Mouse (Mus musculus): ENCODE results near the gene Syndig1l. TPM values are rescaled to one million over a fixed set of nuclear protein-coding genes. Genes with fewer than 3 reads are reported as not detected.
A peak's percentile ranks its signal among the peaks of the same experiment; 100 is the strongest.

Syndig1l gene
- 7.7 and 10.9 TPM in 2 replicates for polyA plus RNA-seq (2015; fragmentation: Nextera tagmentation; extraction: Ambion mirVana)

- Histone ChIP-seq H3K9me3 (replicated peaks; ENCODE audit: control insufficient read depth, low read length, poor library complexity, severe bottlenecking) (no peaks in the 10 kb centered on the region), H3K4me3 (ENCODE audit: low read depth, low read length) (peak within 1 kb of the TSS; percentile 70), H3K4me1 (ENCODE audit: control insufficient read depth, insufficient read depth, low read length) (peaks cover 10% of the 10 kb centered on the region), H3K36me3 (ENCODE audit: control insufficient read depth, insufficient read depth, low read length) (no peaks in the 10 kb centered on the region), H3K27me3 (ENCODE audit: control insufficient read depth, insufficient read depth, low read depth, low read length) (peaks cover 16% of the 10 kb centered on the region), H3K27ac (ENCODE audit: low read length) (peak within 1 kb of the TSS; percentile 40), H3K4me2 (ENCODE audit: low read length) (peak within 1 kb of the TSS; percentile 78), H3K9ac (ENCODE audit: low read depth, low read length) (peak within 1 kb of the TSS; percentile 85)
- ATAC-seq, result peak; percentile 82
- WGBS, result under 1% methylated on average over 64 of the region's 79 CpGs
Measured at GRCm38 (mm10) chr12:84698319-84699081, at the start of gene Syndig1l. TSS of gene Syndig1l (minus strand) at chr12:84698831.

GRCm38 (mm10) chr12:84748134-84748533 lies 49.5 kb upstream of the Syndig1l start:
- WGBS, result 85% methylated on average over 3 of the region's 3 CpGs

GRCm38 (mm10) chr12:84745700-84746099 lies 47.1 kb upstream of the Syndig1l start:
- Histone ChIP-seq H3K27me3 (ENCODE audit: control insufficient read depth, insufficient read depth, low read depth, low read length) (no peaks in the 10 kb centered on the region), H3K27ac (ENCODE audit: low read length) (no peak overlapping the region), H3K9me3 (replicated peaks; ENCODE audit: control insufficient read depth, low read length, poor library complexity, severe bottlenecking) (no peaks in the 10 kb centered on the region), H3K4me3 (ENCODE audit: low read depth, low read length) (no peak overlapping the region), H3K9ac (ENCODE audit: low read depth, low read length) (no peak overlapping the region), H3K4me2 (ENCODE audit: low read length) (no peak overlapping the region), H3K4me1 (ENCODE audit: control insufficient read depth, insufficient read depth, low read length) (no peaks in the 10 kb centered on the region; the same call in 1 of the 2 replicates), H3K36me3 (ENCODE audit: control insufficient read depth, insufficient read depth, low read length) (no peaks in the 10 kb centered on the region)
- 63% methylated on average over 4 of the region's 4 CpGs for WGBS
- no peak for ATAC-seq

More at GRCm38 (mm10) chr12:84748134-84748533, 49.5 kb upstream of the Syndig1l start:
- Histone ChIP-seq H3K27ac (ENCODE audit: low read length) (no peak overlapping the region), H3K4me1 (ENCODE audit: control insufficient read depth, insufficient read depth, low read length) (peaks cover 16% of the 10 kb centered on the region), H3K4me3 (ENCODE audit: low read depth, low read length) (no peak overlapping the region), H3K9ac (ENCODE audit: low read depth, low read length) (no peak overlapping the region), H3K36me3 (ENCODE audit: control insufficient read depth, insufficient read depth, low read length) (no peaks in the 10 kb centered on the region), H3K27me3 (ENCODE audit: control insufficient read depth, insufficient read depth, low read depth, low read length) (no peaks in the 10 kb centered on the region), H3K9me3 (replicated peaks; ENCODE audit: control insufficient read depth, low read length, poor library complexity, severe bottlenecking) (no peaks in the 10 kb centered on the region), H3K4me2 (ENCODE audit: low read length) (no peak overlapping the region)
- ATAC-seq, result no peak

GRCm38 (mm10) chr12:84743496-84743895 lies 44.9 kb upstream of the Syndig1l start:
- no peaks in the 10 kb centered on the region for H3K27me3 ChIP-seq (ENCODE audit: control insufficient read depth, insufficient read depth, low read depth, low read length)
- no peak overlapping the region for H3K4me3 ChIP-seq (ENCODE audit: low read depth, low read length)
- H3K4me2 ChIP-seq (ENCODE audit: low read length), result no peak overlapping the region
- 93% methylated on average over 10 of the region's 10 CpGs for WGBS
- H3K9ac ChIP-seq (ENCODE audit: low read depth, low read length), result no peak overlapping the region
- H3K27ac ChIP-seq (ENCODE audit: low read length), result no peak overlapping the region
- H3K36me3 ChIP-seq (ENCODE audit: control insufficient read depth, insufficient read depth, low read length), result no peaks in the 10 kb centered on the region
- H3K4me1 ChIP-seq (ENCODE audit: control insufficient read depth, insufficient read depth, low read length), result no peaks in the 10 kb centered on the region; the same call in 1 of the 2 replicates
- H3K9me3 ChIP-seq (replicated peaks; ENCODE audit: control insufficient read depth, low read length, poor library complexity, severe bottlenecking), result no peaks in the 10 kb centered on the region
- ATAC-seq, result no peak

- WGBS, result 79% methylated on average over 13 of the region's 13 CpGs
- Histone ChIP-seq H3K4me3 (ENCODE audit: low read depth, low read length) (no peak overlapping the region), H3K4me1 (ENCODE audit: control insufficient read depth, insufficient read depth, low read length) (no peaks in the 10 kb centered on the region), H3K4me2 (ENCODE audit: low read length) (no peak overlapping the region), H3K36me3 (ENCODE audit: control insufficient read depth, insufficient read depth, low read length) (no peaks in the 10 kb centered on the region), H3K27me3 (ENCODE audit: control insufficient read depth, insufficient read depth, low read depth, low read length) (no peaks in the 10 kb centered on the region), H3K9me3 (replicated peaks; ENCODE audit: control insufficient read depth, low read length, poor library complexity, severe bottlenecking) (no peaks in the 10 kb centered on the region), H3K27ac (ENCODE audit: low read length) (no peak overlapping the region), H3K9ac (ENCODE audit: low read depth, low read length) (no peak overlapping the region)
- no peak for ATAC-seq
Measured at GRCm38 (mm10) chr12:84733366-84733765, 34.7 kb upstream of the Syndig1l start.

GRCm38 (mm10) chr12:84728421-84728820 lies 29.8 kb upstream of the Syndig1l start:
- Histone ChIP-seq H3K27ac (ENCODE audit: low read length) (no peak overlapping the region), H3K4me2 (ENCODE audit: low read length) (no peak overlapping the region), H3K9me3 (replicated peaks; ENCODE audit: control insufficient read depth, low read length, poor library complexity, severe bottlenecking) (0 out of 2 replicates have a peak, but pooled peaks cover 3% of the 10 kb centered on the region), H3K27me3 (ENCODE audit: control insufficient read depth, insufficient read depth, low read depth, low read length) (no peaks in the 10 kb centered on the region; the same call in 1 of the 2 replicates), H3K4me1 (ENCODE audit: control insufficient read depth, insufficient read depth, low read length) (no peaks in the 10 kb centered on the region), H3K36me3 (ENCODE audit: control insufficient read depth, insufficient read depth, low read length) (no peaks in the 10 kb centered on the region), H3K9ac (ENCODE audit: low read depth, low read length) (no peak overlapping the region), H3K4me3 (ENCODE audit: low read depth, low read length) (no peak overlapping the region)
- WGBS, result 96% methylated on average over 10 of the region's 10 CpGs
- no peak for ATAC-seq

- H3K36me3 ChIP-seq (ENCODE audit: control insufficient read depth, insufficient read depth, low read length), result no peaks in the 10 kb centered on the region
- H3K27ac ChIP-seq (ENCODE audit: low read length), result no peak overlapping the region
- no peak overlapping the region for H3K4me3 ChIP-seq (ENCODE audit: low read depth, low read length)
- no peaks in the 10 kb centered on the region; the same call in 1 of the 2 replicates for H3K27me3 ChIP-seq (ENCODE audit: control insufficient read depth, insufficient read depth, low read depth, low read length)
- no peaks in the 10 kb centered on the region for H3K4me1 ChIP-seq (ENCODE audit: control insufficient read depth, insufficient read depth, low read length)
- 0 out of 2 replicates have a peak, but pooled peaks cover 3% of the 10 kb centered on the region for H3K9me3 ChIP-seq (replicated peaks; ENCODE audit: control insufficient read depth, low read length, poor library complexity, severe bottlenecking)
- no peak overlapping the region for H3K4me2 ChIP-seq (ENCODE audit: low read length)
- no peak for ATAC-seq
- WGBS, result 81% methylated on average over 5 of the region's 5 CpGs
- no peak overlapping the region for H3K9ac ChIP-seq (ENCODE audit: low read depth, low read length)
Measured at GRCm38 (mm10) chr12:84727434-84727833, 28.8 kb upstream of the Syndig1l start.

GRCm38 (mm10) chr12:84726986-84727385 lies 28.4 kb upstream of the Syndig1l start:
- H3K4me3 ChIP-seq (ENCODE audit: low read depth, low read length), result no peak overlapping the region
- no peak overlapping the region for H3K27ac ChIP-seq (ENCODE audit: low read length)
- ATAC-seq, result no peak
- H3K4me2 ChIP-seq (ENCODE audit: low read length), result no peak overlapping the region
- no peaks in the 10 kb centered on the region for H3K36me3 ChIP-seq (ENCODE audit: control insufficient read depth, insufficient read depth, low read length)
- H3K4me1 ChIP-seq (ENCODE audit: control insufficient read depth, insufficient read depth, low read length), result no peaks in the 10 kb centered on the region
- H3K9ac ChIP-seq (ENCODE audit: low read depth, low read length), result no peak overlapping the region
- 0 out of 2 replicates have a peak, but pooled peaks cover 3% of the 10 kb centered on the region for H3K9me3 ChIP-seq (replicated peaks; ENCODE audit: control insufficient read depth, low read length, poor library complexity, severe bottlenecking)
- WGBS, result 49% methylated on average over 4 of the region's 4 CpGs
- H3K27me3 ChIP-seq (ENCODE audit: control insufficient read depth, insufficient read depth, low read depth, low read length), result no peaks in the 10 kb centered on the region; the same call in 1 of the 2 replicates

GRCm38 (mm10) chr12:84726391-84726790 lies 27.8 kb upstream of the Syndig1l start:
- H3K9me3 ChIP-seq (replicated peaks; ENCODE audit: control insufficient read depth, low read length, poor library complexity, severe bottlenecking), result 0 out of 2 replicates have a peak, but pooled peaks cover 3% of the 10 kb centered on the region
- no peak for ATAC-seq
- H3K27ac ChIP-seq (ENCODE audit: low read length), result no peak overlapping the region
- 91% methylated on average over 4 of the region's 4 CpGs for WGBS
- H3K27me3 ChIP-seq (ENCODE audit: control insufficient read depth, insufficient read depth, low read depth, low read length), result no peaks in the 10 kb centered on the region; the same call in 1 of the 2 replicates
- no peak overlapping the region for H3K4me3 ChIP-seq (ENCODE audit: low read depth, low read length)
- H3K4me2 ChIP-seq (ENCODE audit: low read length), result no peak overlapping the region
- H3K4me1 ChIP-seq (ENCODE audit: control insufficient read depth, insufficient read depth, low read length), result no peaks in the 10 kb centered on the region
- no peaks in the 10 kb centered on the region for H3K36me3 ChIP-seq (ENCODE audit: control insufficient read depth, insufficient read depth, low read length)
- H3K9ac ChIP-seq (ENCODE audit: low read depth, low read length), result no peak overlapping the region
